8 mouse cellular contexts compared by ENCODE assay signal in genomic region chr14:54430406-54431145, GRCm38 (mm10). TPM values are rescaled to one million over a fixed set of nuclear protein-coding genes. Genes with fewer than 3 reads are reported as not detected.
DNase-seq lines count a peak whose midpoint lies in the region; ATAC-seq and TF ChIP-seq lines count a peak whose summit lies in the region.

No protein-coding gene starts in this region.

- no peaks in the 10 kb centered on the region for H3K9me3 ChIP-seq in lung, embryonic 14.5 days (ENCODE audit: low read depth, low read length)
- no peaks in the 10 kb centered on the region for H3K9me3 ChIP-seq in forebrain, embryonic 14.5 days (replicated peaks; ENCODE audit: control insufficient read depth, low read length)
- no peaks in the 10 kb centered on the region for H3K9me3 ChIP-seq in limb, embryonic 15.5 days

- no peak for TF ChIP-seq POLR2A in small intestine, adult 2 months (IDR thresholded peaks at IDR 0.05; ENCODE audit: low read depth, low read length)

- H3K9ac ChIP-seq in lung, embryonic 14.5 days, result peak overlapping the region; percentile 98
- peak overlapping the region; percentile 95 for H3K9ac ChIP-seq in forebrain, embryonic 14.5 days (ENCODE audit: low read length)
- peak overlapping the region; percentile 15 for H3K9ac ChIP-seq in limb, embryonic 15.5 days

- H3K27me3 ChIP-seq in lung, embryonic 14.5 days (ENCODE audit: insufficient read depth, low read length), result no peaks in the 10 kb centered on the region
- no peaks in the 10 kb centered on the region for H3K27me3 ChIP-seq in forebrain, embryonic 14.5 days (replicated peaks; ENCODE audit: control insufficient read depth, insufficient read depth, low read length)
- H3K27me3 ChIP-seq in limb, embryonic 15.5 days, result no peaks in the 10 kb centered on the region
- no peaks in the 10 kb centered on the region; the same call in 1 of the 2 replicates for H3K27me3 ChIP-seq in small intestine, adult 2 months (ENCODE audit: control insufficient read depth, insufficient read depth, low read length)

- no peak for TF ChIP-seq CTCF in lung, embryonic 14.5 days (IDR thresholded peaks at IDR 0.05; ENCODE audit: low read depth)
- TF ChIP-seq CTCF in small intestine, adult 2 months (IDR thresholded peaks at IDR 0.05; ENCODE audit: extremely low read depth, insufficient read length, insufficient replicate concordance, low read depth, low read length), result no peak

- peak; percentile 54 for DNase-seq in lung, embryonic 14.5 days
- no peak for DNase-seq in lung, postnatal 25 days (ENCODE audit: low spot score)
- peak; percentile 22 for DNase-seq in forebrain, embryonic 14.5 days (ENCODE audit: low spot score)
- no peak for DNase-seq in right cerebral cortex, postnatal 4 days
- DNase-seq in thymus, postnatal 14 days, result no peak
- DNase-seq in spleen, postnatal 4 days (ENCODE audit: low spot score in 2 of 2), result no peak

- WGBS in lung, embryonic 14.5 days, result 5% methylated on average over 18 of the region's 18 CpGs
- WGBS in forebrain, embryonic 14.5 days, result 4% methylated on average over 18 of the region's 18 CpGs
- 6% methylated on average over 18 of the region's 18 CpGs for WGBS in limb, embryonic 15.5 days
- WGBS in small intestine, adult 2 months, result 12% methylated on average over 18 of the region's 18 CpGs

- peaks cover 35% of the 10 kb centered on the region for H3K4me1 ChIP-seq in lung, embryonic 14.5 days (ENCODE audit: insufficient read depth)
- H3K4me1 ChIP-seq in forebrain, embryonic 14.5 days (ENCODE audit: control insufficient read depth, insufficient read depth, low read length), result peaks cover 31% of the 10 kb centered on the region
- peaks cover 58% of the 10 kb centered on the region for H3K4me1 ChIP-seq in limb, embryonic 15.5 days
- H3K4me1 ChIP-seq in small intestine, adult 2 months (ENCODE audit: control insufficient read depth, insufficient read depth, insufficient read length, low read length), result peaks cover 13% of the 10 kb centered on the region

- ATAC-seq in lung, embryonic 14.5 days (ENCODE audit: insufficient read depth), result no peak
- ATAC-seq in forebrain, embryonic 14.5 days, result no peak
- ATAC-seq in limb, embryonic 15.5 days (ENCODE audit: insufficient number of reproducible peaks, low FRiP score, low TSS enrichment, low read depth), result no peak

- H3K36me3 ChIP-seq in lung, embryonic 14.5 days (ENCODE audit: insufficient read depth), result peaks cover 14% of the 10 kb centered on the region
- peaks cover 18% of the 10 kb centered on the region for H3K36me3 ChIP-seq in forebrain, embryonic 14.5 days (ENCODE audit: control insufficient read depth, insufficient read depth, low read length)
- H3K36me3 ChIP-seq in limb, embryonic 15.5 days, result peaks cover 14% of the 10 kb centered on the region
- peaks cover 5% of the 10 kb centered on the region; the same call in 1 of the 2 replicates for H3K36me3 ChIP-seq in small intestine, adult 2 months (ENCODE audit: control insufficient read depth, insufficient read depth, low read length)

- H3K4me2 ChIP-seq in lung, embryonic 14.5 days, result peak overlapping the region; percentile 94
- H3K4me2 ChIP-seq in forebrain, embryonic 14.5 days (ENCODE audit: low read length), result peak overlapping the region; percentile 69
- H3K4me2 ChIP-seq in limb, embryonic 15.5 days, result peak overlapping the region; percentile 82

- peak overlapping the region; percentile 90 for H3K4me3 ChIP-seq in lung, embryonic 14.5 days (ENCODE audit: low read depth, low read length)
- peak overlapping the region; percentile 68 for H3K4me3 ChIP-seq in forebrain, embryonic 14.5 days (ENCODE audit: low read depth, low read length)
- peak overlapping the region; percentile 81 for H3K4me3 ChIP-seq in limb, embryonic 15.5 days
- H3K4me3 ChIP-seq in small intestine, adult 2 months (ENCODE audit: low read depth, low read length), result peak overlapping the region; percentile 80

- H3K27ac ChIP-seq in lung, embryonic 14.5 days (ENCODE audit: low read depth), result peak overlapping the region; percentile 99
- H3K27ac ChIP-seq in forebrain, embryonic 14.5 days (ENCODE audit: low read depth, low read length), result peak overlapping the region; percentile 95
- peak overlapping the region; percentile 99 for H3K27ac ChIP-seq in limb, embryonic 15.5 days
- H3K27ac ChIP-seq in small intestine, adult 2 months (ENCODE audit: insufficient read depth, low read depth, low read length), result peak overlapping the region; percentile 83

RNA-seq across cellular contexts. Expression of gene Mmp14, which starts 0.8 kb away (rescaled TPM):
- 182 and 187 TPM in 2 replicates for polyA plus RNA-seq in lung, embryonic 14.5 days (2014; fragmentation: Nextera tagmentation; extraction: Ambion mirVana)
- 48.2 and 51.5 TPM in 2 replicates for polyA plus RNA-seq in forebrain, embryonic 14.5 days (2014; fragmentation: Nextera tagmentation; extraction: Ambion mirVana)
- 245 and 272 TPM in 2 replicates for polyA plus RNA-seq in limb, embryonic 15.5 days (2015; fragmentation: Nextera tagmentation; extraction: Ambion mirVana)
- polyA plus RNA-seq in small intestine, adult 2 months (2012; rRNA removed), result 59.9 and 66.0 TPM in 2 replicates

RNA-seq across cellular contexts. Expression of gene Mrpl52, which starts 3.9 kb away (rescaled TPM):
- polyA plus RNA-seq in lung, embryonic 14.5 days (2014; fragmentation: Nextera tagmentation; extraction: Ambion mirVana), result 274 and 280 TPM in 2 replicates
- 274 and 289 TPM in 2 replicates for polyA plus RNA-seq in forebrain, embryonic 14.5 days (2014; fragmentation: Nextera tagmentation; extraction: Ambion mirVana)
- 196 and 218 TPM in 2 replicates for polyA plus RNA-seq in limb, embryonic 15.5 days (2015; fragmentation: Nextera tagmentation; extraction: Ambion mirVana)
- polyA plus RNA-seq in small intestine, adult 2 months (2012; rRNA removed), result 186 and 284 TPM in 2 replicates

RNA-seq across cellular contexts. Expression of gene Slc7a7, which starts 13.0 kb away (rescaled TPM):
- 7.4 and 7.6 TPM in 2 replicates for polyA plus RNA-seq in lung, embryonic 14.5 days (2014; fragmentation: Nextera tagmentation; extraction: Ambion mirVana)
- polyA plus RNA-seq in forebrain, embryonic 14.5 days (2014; fragmentation: Nextera tagmentation; extraction: Ambion mirVana), result 4.3 and 5.1 TPM in 2 replicates
- polyA plus RNA-seq in limb, embryonic 15.5 days (2015; fragmentation: Nextera tagmentation; extraction: Ambion mirVana), result 5.8 and 6.5 TPM in 2 replicates
- polyA plus RNA-seq in small intestine, adult 2 months (2012; rRNA removed), result 110 and 341 TPM in 2 replicates

RNA-seq across cellular contexts. Expression of gene Lrp10, which starts 33.4 kb away (rescaled TPM):
- polyA plus RNA-seq in lung, embryonic 14.5 days (2014; fragmentation: Nextera tagmentation; extraction: Ambion mirVana), result 46.1 and 46.2 TPM in 2 replicates
- 19.2 and 21.0 TPM in 2 replicates for polyA plus RNA-seq in forebrain, embryonic 14.5 days (2014; fragmentation: Nextera tagmentation; extraction: Ambion mirVana)
- polyA plus RNA-seq in limb, embryonic 15.5 days (2015; fragmentation: Nextera tagmentation; extraction: Ambion mirVana), result 42.8 and 46.4 TPM in 2 replicates
- 139 and 303 TPM in 2 replicates for polyA plus RNA-seq in small intestine, adult 2 months (2012; rRNA removed)

RNA-seq across cellular contexts. Expression of gene Rem2, which starts 45.3 kb away (rescaled TPM):
- polyA plus RNA-seq in lung, embryonic 14.5 days (2014; fragmentation: Nextera tagmentation; extraction: Ambion mirVana), result 8.1 and 8.3 TPM in 2 replicates
- polyA plus RNA-seq in forebrain, embryonic 14.5 days (2014; fragmentation: Nextera tagmentation; extraction: Ambion mirVana), result 19.6 and 26.4 TPM in 2 replicates
- 1.5 and 2.2 TPM in 2 replicates for polyA plus RNA-seq in limb, embryonic 15.5 days (2015; fragmentation: Nextera tagmentation; extraction: Ambion mirVana)
- polyA plus RNA-seq in small intestine, adult 2 months (2012; rRNA removed), result 0.20 and 0.76 TPM in 2 replicates

Comparison
In these comparisons a context has a peak if more than half of its experiments do, and no peak if none do; other contexts are left out.
1. DNase-seq: peak in lung, embryonic 14.5 days (single experiment) and forebrain, embryonic 14.5 days (single experiment); none in lung, postnatal 25 days (single experiment), right cerebral cortex, postnatal 4 days (single experiment), thymus, postnatal 14 days (single experiment) and spleen, postnatal 4 days (0 of 2).
2. H3K9ac ChIP-seq: peak in every context shown above with its lines; median percentile 98 in lung, embryonic 14.5 days; 95 in forebrain, embryonic 14.5 days; 15 in limb, embryonic 15.5 days.
3. RNA of gene Slc7a7, which starts 13.0 kb away (polyA plus RNA-seq): 110 to 341 TPM in small intestine, adult 2 months; 7.4 to 7.6 TPM in lung, embryonic 14.5 days, 5.8 to 6.5 TPM in limb, embryonic 15.5 days and 4.3 to 5.1 TPM in forebrain, embryonic 14.5 days; every median in the first group is over 10 times any median in the second.
4. Peak in every context shown above with its lines, with median percentiles within 50 percentile points of each other: H3K27ac ChIP-seq, H3K4me2 ChIP-seq and H3K4me3 ChIP-seq.